Mouse (Mus musculus) stomach, embryonic 16.5 days (tissue): ENCODE results near the gene Prex1. TPM values are rescaled to one million over a fixed set of nuclear protein-coding genes. Genes with fewer than 3 reads are reported as not detected.
A peak's percentile ranks its signal among the peaks of the same experiment; 100 is the strongest.

Source experiments
- ATAC-seq: fragments of 200-750 bp; cut with Nextera tagmentation; 2 replicates; pipeline ENCODE4 v1.8.0; 2017; ENCODE audit warnings: moderate number of reproducible peaks, moderate TSS enrichment; ENCODE audit not compliant: insufficient read depth, low FRiP score
- H3K27ac ChIP-seq: fragments of 300-500 bp; sonication (generic); 2 replicates; pipeline ENCODE4 v1.5.1; 2014; ENCODE audit warnings: low read length
- H3K27me3 ChIP-seq: fragments of 300-500 bp; sonication (generic); 2 replicates; pipeline ENCODE4 v1.6.1; 2014; ENCODE audit warnings: low read length, control low read depth, mixed read lengths; ENCODE audit not compliant: control insufficient read depth, insufficient read depth
- H3K36me3 ChIP-seq: fragments of 300-500 bp; sonication (generic); 2 replicates; pipeline ENCODE4 v1.6.1; 2014; ENCODE audit warnings: low read length; ENCODE audit not compliant: control insufficient read depth, insufficient read depth
- H3K4me1 ChIP-seq: fragments of 300-500 bp; sonication (generic); 2 replicates; pipeline ENCODE4 v1.6.1; 2014; ENCODE audit warnings: low read length, control low read depth, mixed read lengths; ENCODE audit not compliant: control insufficient read depth, insufficient read depth
- H3K4me2 ChIP-seq: fragments of 300-500 bp; sonication (generic); 2 replicates; pipeline ENCODE4 v1.6.1; 2014; ENCODE audit warnings: low read depth, low read length, mixed read lengths
- H3K4me3 ChIP-seq: fragments of 300-500 bp; sonication (generic); replicated peaks from 2 replicates; pipeline ENCODE4 v1.5.1; 2014; ENCODE audit warnings: mild to moderate bottlenecking, low read length
- H3K9ac ChIP-seq: fragments of 300-500 bp; sonication (generic); 2 replicates; pipeline ENCODE4 v1.6.1; 2014; ENCODE audit warnings: low read length
- H3K9me3 ChIP-seq: fragments of 300-500 bp; sonication (generic); replicated peaks from 2 replicates; pipeline ENCODE4 v1.6.1; 2016; ENCODE audit warnings: low read length, control low read depth; ENCODE audit not compliant: control insufficient read depth
- WGBS: fragments of 180-500 bp; shearing (Covaris S2); extraction: QIAGEN DNeasy Blood & Tissue Kit; methylation state at CpG from one replicate; pipeline ENCODE4 v1.1.7; 2014; 5-methylcytosine and 5-hydroxymethylcytosine counted together
- polyA plus RNA-seq: library from polyadenylated mRNA; unstranded; fragments of >200 nt; fragmentation: Nextera tagmentation; extraction: Ambion mirVana; gene quantifications from 2 replicates; pipeline ENCODE4 v1.2.1, GENCODE M21; 2015

Gene Prex1
- polyA plus RNA-seq, 1 experiment from 2014 or later: 11.0 TPM

DNA sequence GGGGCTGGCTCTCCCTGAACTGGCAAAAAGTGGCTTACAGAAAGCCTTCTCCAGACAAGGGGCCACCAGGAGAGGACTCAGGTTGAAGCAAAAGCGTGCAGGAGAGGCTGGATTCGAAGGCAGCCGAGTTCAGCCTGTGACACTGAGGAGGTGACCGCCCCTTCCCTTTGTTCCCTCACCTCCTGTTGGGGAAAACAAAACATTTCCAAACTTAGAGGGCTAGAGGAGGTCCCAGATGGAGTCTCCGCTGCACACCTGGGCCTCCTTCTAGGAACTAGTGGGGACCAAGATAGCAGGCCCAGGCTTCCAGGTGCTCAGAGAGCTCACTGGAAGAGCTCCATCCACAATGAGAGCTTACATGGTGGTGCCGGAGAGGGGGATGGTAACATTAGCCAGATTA lies 161.0 kb downstream of the Prex1 start:
- 76% methylated on average over 6 of the region's 6 CpGs for WGBS

DNA sequence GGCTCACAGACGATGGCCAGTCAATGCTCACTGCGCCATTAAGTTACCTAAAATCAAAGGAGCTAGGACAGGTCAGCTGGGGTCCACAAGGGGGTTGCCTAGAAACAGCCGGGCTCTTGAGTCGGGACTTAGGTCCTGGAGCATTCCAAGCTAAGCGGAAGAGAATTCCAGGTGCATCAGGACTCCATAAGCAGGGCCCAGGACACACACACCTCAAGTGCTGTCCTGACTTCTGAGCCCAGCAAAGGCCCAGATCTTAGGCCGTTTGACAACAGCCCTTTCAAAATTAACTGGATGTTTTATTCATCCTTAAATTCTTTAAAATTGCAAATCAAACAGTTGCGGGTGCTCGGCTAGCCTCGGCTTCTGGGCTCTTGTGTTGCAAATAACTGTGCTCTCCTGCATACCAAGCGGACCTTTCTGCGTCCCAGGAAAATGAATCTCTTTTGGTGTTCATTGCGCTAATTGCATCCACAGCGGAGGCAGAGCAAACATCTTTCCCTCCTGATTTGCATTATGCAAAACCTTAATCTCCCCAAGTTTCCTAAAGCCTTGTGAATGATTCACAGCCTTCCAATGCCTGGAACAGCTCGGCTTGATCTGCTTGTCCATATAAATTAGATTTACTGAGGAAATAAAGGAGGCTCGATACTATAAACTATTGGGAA lies 161.7 kb downstream of the Prex1 start:
- no peak for ATAC-seq
- Histone ChIP-seq H3K4me3 (no peak overlapping the region), H3K9ac (no peak overlapping the region), H3K27ac (no peak overlapping the region), H3K4me2 (no peak overlapping the region), H3K4me1 (no peaks in the 10 kb centered on the region; the same call in 1 of the 2 replicates), H3K9me3 (no peaks in the 10 kb centered on the region; the same call in 1 of the 2 replicates), H3K36me3 (no peaks in the 10 kb centered on the region), H3K27me3 (no peaks in the 10 kb centered on the region)
- WGBS: 72% methylated on average over 15 of the region's 15 CpGs

More for the DNA sequence above, 161.0 kb downstream of the Prex1 start:
- Histone ChIP-seq H3K4me3 (no peak overlapping the region), H3K36me3 (no peaks in the 10 kb centered on the region), H3K27me3 (no peaks in the 10 kb centered on the region), H3K4me1 (no peaks in the 10 kb centered on the region; the same call in 1 of the 2 replicates), H3K9ac (no peak overlapping the region), H3K4me2 (no peak overlapping the region; the same call in 1 of the 2 replicates), H3K9me3 (no peaks in the 10 kb centered on the region; the same call in 1 of the 2 replicates), H3K27ac (no peak overlapping the region)
- ATAC-seq: no peak

DNA sequence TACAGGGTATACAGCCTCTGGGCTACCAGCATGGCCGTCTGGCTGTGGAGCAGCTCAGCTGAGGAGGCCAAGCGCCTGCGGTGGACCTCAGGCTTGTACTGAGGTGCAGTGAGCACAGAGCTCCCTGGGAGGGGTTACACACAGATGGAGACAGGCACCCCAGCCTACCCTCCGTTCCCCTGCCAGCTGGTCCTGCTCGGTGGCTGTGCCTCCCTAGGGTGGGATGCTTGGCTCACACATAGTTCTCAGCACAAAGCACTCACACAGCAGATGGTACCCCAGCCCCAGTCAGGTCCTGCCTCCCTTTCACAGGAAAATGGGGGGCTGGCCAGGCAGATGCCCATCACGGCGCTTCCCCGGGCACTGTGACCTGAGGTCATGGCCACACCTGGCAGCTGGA lies 163.8 kb downstream of the Prex1 start:
- 74% methylated on average over 8 of the region's 8 CpGs for WGBS
- Histone ChIP-seq H3K27ac (no peak overlapping the region), H3K4me1 (peaks cover 10% of the 10 kb centered on the region), H3K4me2 (no peak overlapping the region), H3K9ac (no peak overlapping the region), H3K4me3 (no peak overlapping the region), H3K27me3 (no peaks in the 10 kb centered on the region), H3K9me3 (no peaks in the 10 kb centered on the region), H3K36me3 (no peaks in the 10 kb centered on the region)
- ATAC-seq: no peak

DNA sequence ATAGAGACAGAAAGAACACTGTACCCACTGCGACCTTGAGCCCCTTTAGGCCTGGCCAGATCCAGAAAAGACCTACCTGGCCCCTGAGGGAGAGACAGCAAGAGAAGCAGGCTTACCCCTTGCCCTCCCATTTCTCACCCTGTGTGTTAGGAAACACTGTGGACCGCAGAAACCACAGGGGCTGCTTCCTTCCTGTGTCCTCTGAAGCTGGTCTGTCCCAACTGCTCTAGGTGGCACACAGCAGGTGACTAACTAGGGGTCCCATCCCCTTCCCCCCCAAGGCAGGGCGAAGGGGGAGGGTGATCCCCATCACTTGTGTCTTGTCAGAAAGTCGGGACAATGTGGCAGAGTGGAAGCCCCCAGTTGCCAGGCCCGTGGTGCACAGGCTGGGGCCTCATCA lies 164.6 kb downstream of the Prex1 start:
- Histone ChIP-seq H3K4me3 (no peak overlapping the region), H3K9ac (no peak overlapping the region), H3K36me3 (no peaks in the 10 kb centered on the region), H3K27me3 (no peaks in the 10 kb centered on the region), H3K4me1 (peaks cover 10% of the 10 kb centered on the region), H3K4me2 (no peak overlapping the region), H3K27ac (no peak overlapping the region), H3K9me3 (no peaks in the 10 kb centered on the region)
- no peak for ATAC-seq
- WGBS: 79% methylated on average over 5 of the region's 5 CpGs

DNA sequence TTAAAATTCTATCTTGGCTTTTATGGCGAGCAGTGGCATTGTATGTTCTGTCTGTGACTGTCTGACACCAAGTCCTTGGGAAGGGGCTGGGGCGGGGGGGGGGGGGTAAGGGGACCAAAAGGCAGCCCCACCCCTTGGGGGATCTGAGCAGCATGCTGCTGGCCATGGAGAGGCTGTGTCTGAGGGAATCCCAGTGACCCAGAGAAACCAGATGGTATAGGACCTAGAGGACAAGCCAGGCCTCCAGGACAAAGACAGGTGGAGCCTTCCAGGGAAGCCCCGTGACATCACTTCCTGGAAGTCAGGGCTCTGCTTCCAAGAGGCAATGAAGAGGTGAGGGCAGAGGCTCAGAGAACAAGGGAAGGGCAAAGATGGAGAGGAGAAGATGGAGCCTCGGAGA lies 168.1 kb downstream of the Prex1 start:
- Histone ChIP-seq H3K9ac (no peak overlapping the region), H3K4me1 (peaks cover 14% of the 10 kb centered on the region; the same call in 1 of the 2 replicates), H3K4me2 (no peak overlapping the region), H3K4me3 (no peak overlapping the region), H3K9me3 (no peaks in the 10 kb centered on the region; the same call in 1 of the 2 replicates), H3K36me3 (no peaks in the 10 kb centered on the region), H3K27ac (no peak overlapping the region), H3K27me3 (no peaks in the 10 kb centered on the region)
- no peak for ATAC-seq
- 55% methylated on average over 4 of the region's 4 CpGs for WGBS

DNA sequence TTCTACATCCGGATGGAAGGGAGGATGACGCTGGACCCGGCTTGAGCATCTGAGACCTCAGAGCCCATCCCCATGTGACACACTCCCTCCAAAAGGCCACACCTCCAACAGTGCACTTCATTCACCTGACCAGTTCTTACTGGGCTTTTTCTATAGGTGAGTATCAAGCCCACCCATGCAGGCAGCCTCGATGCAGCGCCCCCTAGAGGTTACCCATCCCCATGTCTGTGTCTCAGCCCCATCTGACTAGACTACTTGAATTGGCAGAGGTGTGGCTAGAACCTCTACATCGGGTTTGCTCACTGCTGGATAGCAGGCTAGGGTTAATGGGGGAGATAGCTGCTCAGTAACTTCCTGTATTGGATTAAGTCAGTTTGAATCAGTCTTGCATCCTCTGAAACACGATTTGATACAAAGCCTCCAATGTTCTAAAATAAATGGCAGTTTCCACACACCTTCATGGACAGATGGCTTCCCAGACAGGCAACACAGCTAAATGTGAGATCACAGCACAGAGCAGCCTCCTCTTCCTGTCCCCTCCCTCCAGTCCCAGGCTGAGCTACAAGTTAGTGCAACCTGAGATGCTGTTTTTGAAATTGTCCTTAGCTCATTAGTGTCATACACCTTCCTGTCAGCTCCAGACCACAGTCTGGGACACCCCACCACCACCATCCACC lies 168.9 kb downstream of the Prex1 start:
- WGBS: 43% methylated on average over 7 of the region's 7 CpGs
- Histone ChIP-seq H3K36me3 (no peaks in the 10 kb centered on the region), H3K4me3 (no peak overlapping the region), H3K9ac (no peak overlapping the region), H3K27me3 (no peaks in the 10 kb centered on the region), H3K27ac (no peak overlapping the region), H3K4me2 (no peak overlapping the region), H3K4me1 (peaks cover 14% of the 10 kb centered on the region; the same call in 1 of the 2 replicates), H3K9me3 (no peaks in the 10 kb centered on the region; the same call in 1 of the 2 replicates)
- no peak for ATAC-seq

DNA sequence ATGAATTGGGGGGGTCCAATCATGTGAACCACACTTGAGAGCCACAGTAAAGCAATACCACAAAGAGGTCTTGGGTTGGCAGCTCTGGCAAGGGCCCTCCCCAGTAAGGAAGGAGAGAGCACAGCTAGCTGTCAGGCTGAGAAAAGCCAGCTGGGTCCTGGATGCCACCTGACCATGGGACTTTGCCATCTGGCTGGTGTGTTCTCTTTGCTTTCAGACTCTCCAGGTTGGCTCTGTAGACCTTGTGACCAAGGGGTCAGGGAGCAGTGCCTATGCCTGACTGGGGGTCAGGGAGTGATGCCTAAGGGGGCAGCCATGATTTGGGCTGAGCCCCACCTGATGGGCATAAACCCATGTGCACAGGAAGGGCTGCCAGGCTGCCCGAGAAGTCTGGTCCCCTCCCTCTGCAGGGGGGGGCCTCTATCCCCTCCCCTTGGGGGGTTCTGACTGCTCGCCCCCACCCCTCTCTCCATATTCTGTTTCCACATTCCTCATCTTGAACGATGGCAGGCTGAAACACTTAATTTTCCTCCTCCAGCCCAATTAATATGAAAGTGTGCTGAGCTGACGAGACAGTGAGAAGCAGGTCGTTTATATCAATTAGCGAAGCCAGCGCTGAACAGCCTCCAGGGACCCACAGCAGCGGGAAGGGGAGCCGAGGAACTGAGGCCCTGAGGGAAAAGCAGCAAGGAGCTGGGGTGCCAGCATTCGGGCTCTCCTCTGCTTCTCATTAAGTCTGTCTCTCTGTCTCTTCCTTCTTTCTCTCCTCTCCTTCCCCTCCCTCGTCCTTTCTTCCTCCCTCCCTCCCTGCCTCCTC lies 172.3 kb downstream of the Prex1 start:
- H3K4me3 ChIP-seq: no peak overlapping the region
- no peaks in the 10 kb centered on the region; the same call in 1 of the 2 replicates for H3K9me3 ChIP-seq
- ATAC-seq: no peak
- WGBS: 31% methylated on average over 11 of the region's 11 CpGs
- H3K27ac ChIP-seq: no peak overlapping the region
- no peak overlapping the region; the same call in 1 of the 2 replicates for H3K9ac ChIP-seq
- peaks cover 14% of the 10 kb centered on the region; the same call in 1 of the 2 replicates for H3K4me1 ChIP-seq
- H3K4me2 ChIP-seq: 0 out of 2 replicates have a peak overlapping the region, but pooled peaks have one; percentile 1
- no peaks in the 10 kb centered on the region for H3K27me3 ChIP-seq
- no peaks in the 10 kb centered on the region for H3K36me3 ChIP-seq

DNA sequence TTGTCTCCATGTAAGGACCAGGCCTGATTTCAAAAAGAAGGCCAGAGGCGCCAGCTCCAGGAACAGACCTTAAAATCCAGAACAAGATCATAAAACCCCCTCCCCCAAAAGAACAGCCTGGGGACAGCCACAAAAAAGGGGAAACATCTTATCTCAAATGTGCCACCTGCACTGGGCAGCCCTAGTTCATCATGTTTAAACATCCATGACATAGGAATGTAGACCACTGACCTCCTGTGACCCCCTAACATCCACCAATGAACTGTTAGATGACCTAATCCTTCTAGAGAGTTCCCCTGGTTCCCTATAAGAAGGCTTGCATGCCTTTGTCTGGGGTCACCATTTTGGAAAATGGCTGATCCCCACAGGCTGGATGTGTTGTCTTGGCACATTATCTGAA lies 173.4 kb downstream of the Prex1 start:
- Histone ChIP-seq H3K4me3 (no peak overlapping the region), H3K9me3 (no peaks in the 10 kb centered on the region; the same call in 1 of the 2 replicates), H3K36me3 (no peaks in the 10 kb centered on the region), H3K27ac (no peak overlapping the region), H3K27me3 (no peaks in the 10 kb centered on the region), H3K4me1 (peaks cover 7% of the 10 kb centered on the region; the same call in 1 of the 2 replicates), H3K4me2 (no peak overlapping the region), H3K9ac (no peak overlapping the region)
- 79% methylated on average over 1 of the region's 1 CpGs for WGBS
- ATAC-seq: no peak
